Mouse (Mus musculus) urinary bladder, adult 2 months (tissue): ENCODE measurements around the gene Adk. TPM values are rescaled to one million over a fixed set of nuclear protein-coding genes. Genes with fewer than 3 reads are reported as not detected.

Experiments used
- DNase-seq: peaks from one replicate; pipeline ENCODE4 v3.0.0; 2022; ENCODE audit warnings: low spot score
- polyA plus RNA-seq: library from polyadenylated mRNA; depleted of rRNA; stranded (reverse); fragments of >200 nt; gene quantifications from 2 replicates; pipeline ENCODE4 v1.2.3, GENCODE M21; 2012

The Adk gene
- polyA plus RNA-seq, 1 experiment = 100 TPM

- DNase-seq = no peak
These were observed 223.4 kb downstream of the Adk start for GRCm38 (mm10) chr14:21275786-21276185.

- no peak for DNase-seq
These were observed 225.9 kb downstream of the Adk start for GRCm38 (mm10) chr14:21278290-21278689.

GRCm38 (mm10) chr14:21278907-21279535 is 226.6 kb downstream of the Adk start:
- DNase-seq = no peak

GRCm38 (mm10) chr14:21280451-21280850 is 228.1 kb downstream of the Adk start:
- no peak for DNase-seq

DNA sequence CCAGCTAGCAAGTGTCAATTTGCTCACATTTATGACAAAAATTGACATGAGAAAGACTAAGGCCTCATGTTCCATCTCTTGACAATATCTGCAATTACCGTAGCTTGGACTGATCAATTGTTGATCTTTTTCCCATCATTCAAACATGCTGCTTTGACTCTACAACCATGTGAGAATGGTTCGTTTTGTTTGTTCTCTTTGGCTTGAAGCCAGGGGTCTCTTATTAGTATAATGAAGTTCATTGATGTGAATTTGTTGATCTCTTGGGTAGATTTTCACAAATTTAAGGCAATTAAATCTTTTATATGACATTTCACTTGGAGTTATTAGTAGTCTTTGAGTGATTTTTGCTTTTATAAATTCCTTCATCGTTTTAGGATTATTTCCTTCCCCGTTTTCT is 229.1 kb downstream of the Adk start:
- DNase-seq = no peak

- no peak for DNase-seq
These were observed 231.7 kb downstream of the Adk start for GRCm38 (mm10) chr14:21284116-21284515.

- no peak for DNase-seq
These were observed 232.5 kb downstream of the Adk start for GRCm38 (mm10) chr14:21284847-21285246.

DNA sequence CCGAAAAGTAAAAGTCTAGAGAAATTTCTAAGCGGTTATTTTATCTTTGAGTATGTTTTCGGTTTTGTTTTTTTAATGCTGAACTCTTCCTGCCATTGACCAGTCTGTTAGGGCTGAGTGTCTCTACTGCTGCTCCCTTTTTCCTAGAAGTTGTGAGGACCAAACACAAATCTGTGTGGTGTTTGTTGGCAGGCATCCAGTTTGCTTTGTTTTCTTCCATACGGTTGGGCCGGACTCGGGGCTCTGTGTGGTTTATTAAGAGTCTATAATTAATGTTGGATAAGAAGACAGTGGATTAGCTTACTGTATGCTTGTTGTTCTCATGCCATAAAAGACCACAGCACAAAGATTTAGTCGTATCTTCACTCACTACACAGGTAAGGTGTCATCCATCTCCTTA is 233.9 kb downstream of the Adk start:
- no peak for DNase-seq

DNA sequence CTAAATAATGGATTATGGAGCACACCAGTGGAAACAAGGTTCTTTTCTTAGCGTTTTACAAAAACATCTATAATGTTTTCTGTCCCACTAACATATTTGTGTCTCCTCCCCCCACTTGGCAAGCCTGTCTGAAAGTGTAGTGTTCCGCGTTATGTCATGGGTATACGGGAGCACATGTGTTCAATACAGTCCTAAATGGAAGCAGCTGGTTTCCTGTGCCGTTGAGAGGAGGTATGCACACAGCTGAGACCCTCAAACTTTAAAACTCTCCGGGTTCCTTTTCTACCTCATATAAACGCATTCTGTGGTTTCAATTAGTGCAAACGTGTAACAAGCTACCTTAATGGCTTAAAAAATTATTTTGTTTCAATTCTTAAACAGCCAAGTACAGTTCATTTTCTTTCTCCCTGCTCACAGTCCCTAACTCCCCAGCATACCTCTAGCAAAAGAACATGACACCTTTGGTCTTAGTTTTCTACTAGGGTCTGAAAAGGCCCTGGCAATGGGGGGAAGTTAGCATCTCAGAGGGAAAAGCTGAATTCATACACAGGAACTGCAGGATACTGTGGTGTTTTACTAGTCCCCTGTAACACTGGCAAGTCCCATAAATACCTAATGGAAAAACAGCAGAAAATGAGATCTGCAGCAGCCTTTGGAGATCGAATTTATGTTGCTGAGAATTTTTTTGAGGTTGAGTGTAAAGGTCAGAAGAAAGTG is 235.5 kb downstream of the Adk start:
- no peak for DNase-seq

DNA sequence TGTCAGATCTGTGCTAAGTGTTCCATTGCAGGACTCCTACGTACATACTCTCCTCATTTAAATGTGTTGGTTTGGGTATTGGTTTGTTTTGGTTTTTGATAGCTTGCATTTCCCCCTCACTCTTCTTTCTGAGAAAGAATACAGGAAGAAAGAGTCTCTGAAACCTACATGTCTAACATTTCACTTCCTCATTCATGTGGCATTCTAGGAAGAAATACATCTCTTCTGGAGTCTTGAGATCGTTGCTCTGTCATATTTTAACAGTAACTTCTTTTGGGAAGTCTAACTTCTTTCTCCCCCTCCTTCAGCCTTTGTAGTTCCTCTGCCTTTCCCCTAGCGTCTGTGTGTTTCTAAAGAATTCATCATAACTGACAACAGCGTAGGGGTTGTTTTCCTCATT is 247.4 kb downstream of the Adk start:
- no peak for DNase-seq

- no peak for DNase-seq
These were observed 252.4 kb downstream of the Adk start for GRCm38 (mm10) chr14:21304815-21305214.

GRCm38 (mm10) chr14:21308349-21308936 is 256.1 kb downstream of the Adk start:
- DNase-seq = no peak

- DNase-seq = no peak
These were observed 258.2 kb downstream of the Adk start for GRCm38 (mm10) chr14:21310530-21310929.

DNA sequence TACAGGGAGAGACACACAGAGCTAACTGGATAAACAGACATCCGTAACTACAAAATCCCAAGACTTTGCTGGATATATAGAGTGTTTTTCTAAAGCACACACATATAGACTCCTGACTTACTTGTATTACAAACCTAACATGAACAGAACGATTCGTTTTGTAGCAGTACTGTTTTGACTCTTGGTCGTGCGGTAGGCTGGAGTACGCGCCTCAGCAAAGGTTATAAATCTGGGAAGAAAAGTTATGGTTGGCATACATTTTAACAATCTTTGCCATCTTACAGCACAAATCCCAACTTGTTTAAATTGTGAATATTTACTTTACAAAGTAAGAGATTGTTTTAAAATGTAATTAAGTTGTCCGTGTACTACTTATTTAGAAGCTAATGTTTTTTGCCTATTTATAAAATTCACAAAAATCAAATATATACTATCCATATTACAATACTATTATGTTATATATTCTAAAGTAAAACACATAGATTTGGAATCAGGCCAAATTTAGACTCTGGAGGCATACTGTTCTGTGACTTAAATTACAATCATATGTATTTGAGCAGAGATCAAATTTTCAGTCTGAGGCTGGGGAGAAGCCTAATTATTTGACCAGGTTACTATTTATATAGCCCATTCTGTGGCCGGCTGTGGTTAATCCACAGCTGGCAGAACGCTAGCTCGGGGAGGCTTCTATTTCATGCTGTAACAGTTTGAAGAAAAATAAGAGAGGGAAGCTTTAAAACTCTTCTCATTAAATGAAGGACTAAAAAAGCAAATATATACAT is 261.4 kb downstream of the Adk start:
- no peak for DNase-seq

DNA sequence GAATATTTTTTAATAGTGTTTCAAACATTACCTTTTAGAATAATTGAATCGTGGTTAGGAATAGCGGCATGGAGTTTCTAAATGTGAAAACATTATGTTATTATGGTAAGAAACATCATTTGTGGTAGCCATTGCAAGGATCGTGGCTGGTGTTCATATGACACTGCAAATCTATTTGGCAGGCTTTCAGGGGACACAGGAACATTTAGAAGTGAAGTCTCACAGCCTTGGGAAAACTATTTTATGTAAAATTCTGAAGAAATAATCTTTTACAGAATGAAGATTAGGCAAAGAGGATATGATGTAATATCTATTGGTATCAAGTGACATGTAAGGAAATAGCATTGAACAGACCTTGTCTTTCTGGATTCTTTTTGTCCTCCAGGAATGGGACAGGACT is 262.1 kb downstream of the Adk start:
- DNase-seq = no peak

DNA sequence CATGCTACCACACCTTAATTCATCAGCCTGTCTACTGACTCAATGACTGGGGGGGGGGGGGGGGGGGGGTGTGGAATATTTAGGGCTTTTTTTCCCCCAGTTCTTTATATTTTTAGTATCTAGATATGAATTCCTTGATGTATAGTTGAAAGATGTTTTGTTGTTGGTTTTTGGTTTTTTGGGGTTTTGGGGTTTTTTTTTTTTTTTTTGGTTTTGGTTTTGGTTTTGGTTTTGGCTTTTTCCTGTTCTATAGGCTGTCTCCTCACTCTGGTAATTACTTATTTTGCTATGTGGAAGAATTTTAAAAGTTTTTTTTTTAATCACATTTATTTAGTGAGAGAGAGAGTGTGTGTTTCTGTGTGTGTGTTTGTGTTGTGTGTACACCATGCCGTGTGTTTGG is 282.5 kb downstream of the Adk start:
- DNase-seq = no peak

- DNase-seq = no peak
These were observed 283.4 kb downstream of the Adk start for GRCm38 (mm10) chr14:21335691-21336314.

GRCm38 (mm10) chr14:21337948-21338347 is 285.6 kb downstream of the Adk start:
- DNase-seq = no peak

DNA sequence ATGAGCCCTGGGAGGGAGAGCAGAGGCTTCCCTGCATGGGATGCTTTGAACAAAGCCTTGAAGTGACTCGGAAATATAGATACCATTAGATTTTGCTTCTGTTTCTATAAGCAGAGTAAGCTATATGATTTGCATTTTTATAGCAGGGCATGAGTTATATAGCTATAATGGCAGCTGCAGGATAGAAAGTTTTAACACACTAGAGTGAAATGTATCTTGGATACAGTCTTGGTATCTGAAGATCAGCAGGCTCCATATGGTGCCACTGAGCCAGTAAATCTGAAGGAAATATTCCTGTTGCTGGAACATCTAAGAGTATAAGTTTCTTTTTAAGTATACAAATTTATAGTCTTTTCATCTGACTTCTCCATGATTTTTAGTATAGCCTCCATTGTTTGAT is 288.8 kb downstream of the Adk start:
- no peak for DNase-seq

DNA sequence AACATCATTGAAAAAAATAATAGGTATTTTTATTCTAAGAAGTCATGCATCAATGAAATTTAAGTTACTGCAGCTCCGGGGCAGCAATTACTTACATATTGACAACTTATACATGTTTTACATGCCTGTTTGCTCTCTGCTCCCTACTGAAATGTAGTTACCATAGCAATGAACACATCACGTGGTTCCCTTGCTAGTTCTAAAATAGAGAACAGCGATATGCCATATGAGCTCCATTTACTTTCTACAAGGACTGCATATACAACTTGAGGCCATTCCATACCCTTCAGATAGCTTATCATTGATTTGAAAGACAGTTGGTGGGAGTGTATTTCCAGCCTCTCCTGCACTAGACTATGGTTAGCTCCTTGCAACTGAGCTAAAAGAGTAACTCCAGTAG is 290.6 kb downstream of the Adk start:
- no peak for DNase-seq

DNA sequence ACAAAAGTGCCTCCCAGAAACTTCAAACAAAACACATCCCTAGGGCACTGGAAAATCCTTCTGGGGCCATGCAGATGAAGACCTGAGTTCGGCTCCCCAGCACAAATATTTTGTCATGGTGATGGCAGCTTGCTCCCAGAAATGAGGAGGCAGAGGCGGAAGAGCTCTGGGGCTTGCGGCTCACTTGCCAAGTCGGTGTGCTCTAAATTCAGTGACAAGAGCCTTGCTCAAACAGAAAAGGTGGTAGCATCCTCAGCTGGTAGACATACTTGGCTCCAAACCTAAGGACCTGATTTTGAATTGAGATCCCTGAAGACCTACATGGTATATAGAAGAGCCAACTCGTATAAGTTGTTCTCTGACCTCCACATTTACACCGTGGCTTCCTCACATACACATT is 292.5 kb downstream of the Adk start:
- no peak for DNase-seq

GRCm38 (mm10) chr14:21348611-21349260 is 296.4 kb downstream of the Adk start:
- no peak for DNase-seq
